Mouse (Mus musculus) CH12.LX (cell line): ENCODE data around the gene Fam3c. TPM values are rescaled to one million over a fixed set of nuclear protein-coding genes. Genes with fewer than 3 reads are reported as not detected.

ENCODE experiments used
- DNase-seq: peaks from one replicate; pipeline ENCODE4 v3.0.0-alpha.2; 2013; ENCODE audit errors: extremely low read depth
- H3K27ac ChIP-seq: 2 replicates; pipeline ENCODE4 v1.5.1; 2012; ENCODE audit warnings: low read depth, mild to moderate bottlenecking, control low read depth, moderate library complexity; ENCODE audit not compliant: insufficient read depth
- H3K27me3 ChIP-seq: replicated peaks from 2 replicates; pipeline ENCODE3; 2012; ENCODE audit warnings: inconsistent platforms
- H3K36me3 ChIP-seq, 2 experiments: replicated peaks in 1 of 2; 2 replicates each; pipeline versions ENCODE3 to v1.6.1; 2012; ENCODE audit warnings: inconsistent platforms in 1 of 2, low read length in 1 of 2, mild to moderate bottlenecking in 1 of 2, mixed read lengths in 1 of 2, moderate library complexity in 1 of 2; ENCODE audit not compliant: control insufficient read depth in 1 of 2, insufficient read depth in 1 of 2
- H3K4me1 ChIP-seq, 2 experiments: 2 replicates each; pipeline ENCODE4 v1.6.1; 2012; ENCODE audit warnings: inconsistent platforms in 1 of 2, moderate library complexity in 1 of 2; ENCODE audit not compliant: insufficient read depth in 2 of 2, control insufficient read depth in 1 of 2
- H3K4me2 ChIP-seq: 2 replicates; pipeline ENCODE4 v1.6.1; 2012; ENCODE audit warnings: low read depth, mild to moderate bottlenecking, control low read depth; ENCODE audit not compliant: poor library complexity, insufficient read depth, severe bottlenecking
- H3K4me3 ChIP-seq, 3 experiments: fragments of 150-350 bp in 1 of 3; sonication (generic) in 1 of 3; replicated peaks in 1 of 3; 2 replicates each; pipeline versions ENCODE3 to v1.5.1; 2011 to 2012; ENCODE audit warnings: low read depth in 2 of 3, low read length in 2 of 3, mild to moderate bottlenecking in 2 of 3, moderate library complexity in 2 of 3, control low read depth in 1 of 3, improper control_type of control experiment in 1 of 3, inconsistent platforms in 1 of 3, mixed read lengths in 1 of 3; ENCODE audit not compliant: poor library complexity in 1 of 3
- H3K79me2 ChIP-seq: replicated peaks from 2 replicates; pipeline ENCODE4 v1.6.1; 2012; ENCODE audit warnings: mild to moderate bottlenecking, moderate library complexity; ENCODE audit not compliant: control insufficient read depth, poor library complexity, insufficient read depth, severe bottlenecking; ENCODE audit errors: extremely low read depth
- H3K9ac ChIP-seq: 2 replicates; pipeline ENCODE4 v1.6.1; 2012; ENCODE audit warnings: low read depth, mild to moderate bottlenecking, control low read depth, moderate library complexity; ENCODE audit not compliant: insufficient read depth
- H3K9me3 ChIP-seq: replicated peaks from 2 replicates; pipeline ENCODE3; 2012; ENCODE audit warnings: low read length, inconsistent platforms, mixed read lengths
- BHLHE40 ChIP-seq: IDR thresholded peaks from 2 replicates; pipeline ENCODE4 v1.6.1; 2011; ENCODE audit warnings: mild to moderate bottlenecking, low read depth, low read length, improper control_type of control experiment
- CHD1 ChIP-seq: IDR thresholded peaks from 2 replicates; pipeline ENCODE4 v1.6.1; 2012; ENCODE audit warnings: low read depth, low read length, improper control_type of control experiment, inconsistent platforms
- CHD2 ChIP-seq: IDR thresholded peaks from 2 replicates; pipeline ENCODE4 v1.6.1; 2011; ENCODE audit warnings: low read length, improper control_type of control experiment
- CTCF ChIP-seq, 2 experiments: IDR thresholded peaks in 1 of 2; conservative IDR thresholded peaks in 1 of 2; 2 replicates each; pipeline ENCODE4 v1.5.1; 2011 to 2012; ENCODE audit warnings: low read depth in 2 of 2, low read length in 2 of 2, improper control_type of control experiment in 1 of 2, inconsistent platforms in 1 of 2, mild to moderate bottlenecking in 1 of 2, moderate library complexity in 1 of 2
- EP300 ChIP-seq: IDR thresholded peaks from 2 replicates; pipeline ENCODE4 v1.6.1; 2011; ENCODE audit warnings: low read length, improper control_type of control experiment
- ETS1 ChIP-seq: conservative IDR thresholded peaks from 2 replicates; pipeline ENCODE4 v1.6.1; 2012; ENCODE audit warnings: low read depth, mild to moderate bottlenecking, inconsistent platforms, low read length, improper control_type of control experiment, moderate library complexity
- GABPA ChIP-seq: IDR thresholded peaks from 2 replicates; pipeline ENCODE4 v1.6.1; 2012; ENCODE audit warnings: low read depth, low read length, improper control_type of control experiment, inconsistent platforms; ENCODE audit not compliant: insufficient replicate concordance
- HCFC1 ChIP-seq: IDR thresholded peaks from 2 replicates; pipeline ENCODE4 v1.6.1; 2012; ENCODE audit warnings: low read depth, mild to moderate bottlenecking, inconsistent platforms, low read length, improper control_type of control experiment
- JUN ChIP-seq: IDR thresholded peaks from 2 replicates; pipeline ENCODE4 v1.6.1; 2011; ENCODE audit warnings: low read depth, mild to moderate bottlenecking, low read length, improper control_type of control experiment, moderate library complexity; ENCODE audit not compliant: insufficient read depth
- JUND ChIP-seq: conservative IDR thresholded peaks from 2 replicates; pipeline ENCODE4 v1.6.1; 2011; ENCODE audit warnings: low read depth, low read length, improper control_type of control experiment
- KAT2A ChIP-seq: IDR thresholded peaks from 2 replicates; pipeline ENCODE4 v1.6.1; 2012; ENCODE audit warnings: low read length, improper control_type of control experiment, inconsistent platforms; ENCODE audit not compliant: insufficient replicate concordance
- MEF2A ChIP-seq: IDR thresholded peaks from 2 replicates; pipeline ENCODE4 v1.6.1; 2014; ENCODE audit warnings: low read depth, mild to moderate bottlenecking, inconsistent platforms, low read length, improper control_type of control experiment, borderline replicate concordance
- MXI1 ChIP-seq: IDR thresholded peaks from 2 replicates; pipeline ENCODE4 v1.6.1; 2011; ENCODE audit warnings: mild to moderate bottlenecking, low read depth, low read length, improper control_type of control experiment
- NELFE ChIP-seq: IDR thresholded peaks from 2 replicates; pipeline ENCODE4 v1.6.1; 2011; ENCODE audit warnings: low read depth, low read length, improper control_type of control experiment
- NRF1 ChIP-seq: IDR thresholded peaks from 2 replicates; pipeline ENCODE4 v1.6.1; 2014; ENCODE audit warnings: low read depth, mild to moderate bottlenecking, inconsistent platforms, low read length, improper control_type of control experiment, moderate library complexity
- PAX5 ChIP-seq: IDR thresholded peaks from 2 replicates; pipeline ENCODE4 v1.6.1; 2012; ENCODE audit warnings: low read length, inconsistent platforms, mixed read lengths
- POLR2AphosphoS2 ChIP-seq: IDR thresholded peaks from 2 replicates; pipeline ENCODE4 v1.6.1; 2011; ENCODE audit warnings: low read depth, low read length, improper control_type of control experiment
- RCOR1 ChIP-seq: conservative IDR thresholded peaks from 2 replicates; pipeline ENCODE4 v1.6.1; 2012; ENCODE audit warnings: low read depth, mild to moderate bottlenecking, inconsistent platforms, low read length, improper control_type of control experiment
- SIN3A ChIP-seq: IDR thresholded peaks from 2 replicates; pipeline ENCODE4 v1.6.1; 2012; ENCODE audit warnings: low read length, improper control_type of control experiment, inconsistent platforms
- TBP ChIP-seq: conservative IDR thresholded peaks from 2 replicates; pipeline ENCODE4 v1.6.1; 2011; ENCODE audit warnings: low read depth, low read length, improper control_type of control experiment
- TCF12 ChIP-seq: IDR thresholded peaks from 2 replicates; pipeline ENCODE4 v1.6.1; 2014; ENCODE audit warnings: low read depth, mild to moderate bottlenecking, inconsistent platforms, low read length, improper control_type of control experiment
- USF1 ChIP-seq: IDR thresholded peaks from 2 replicates; pipeline ENCODE4 v1.6.1; 2014; ENCODE audit warnings: low read depth, mild to moderate bottlenecking, inconsistent platforms, low read length, improper control_type of control experiment
- USF2 ChIP-seq: conservative IDR thresholded peaks from 2 replicates; pipeline ENCODE4 v1.6.1; 2011; ENCODE audit warnings: low read depth, low read length, improper control_type of control experiment
- ZC3H11A ChIP-seq: IDR thresholded peaks from 2 replicates; pipeline ENCODE4 v1.6.1; 2012; ENCODE audit warnings: low read depth, mild to moderate bottlenecking, inconsistent platforms, low read length, improper control_type of control experiment
- ZKSCAN1 ChIP-seq: IDR thresholded peaks from 2 replicates; pipeline ENCODE4 v1.6.1; 2012; ENCODE audit warnings: low read depth, inconsistent platforms, low read length, improper control_type of control experiment, borderline replicate concordance
- ZMIZ1 ChIP-seq: IDR thresholded peaks from 2 replicates; pipeline ENCODE4 v1.6.1; 2012; ENCODE audit warnings: low read depth, mild to moderate bottlenecking, inconsistent platforms, low read length, improper control_type of control experiment
- dilution Hi-C: fragments of 300-500 bp; cut with MboI; formaldehyde crosslinking; loops from 2 replicates; pipeline ENCODE4 v1.14.3; 2020; ENCODE audit warnings: low sequenced_read_pairs; ENCODE audit not compliant: extremely low pct_unique_long_range_greater_than_20kb, extremely low pct_ligation_motif_present
- in situ Hi-C: fragments of 300-500 bp; cut with MboI; formaldehyde crosslinking; loops from 3 replicates; pipeline ENCODE4 v1.14.3; 2019; ENCODE audit warnings: low sequenced_read_pairs, low pct_ligation_motif_present, low pct_unique_long_range_greater_than_20kb, mixed read lengths
- polyA plus RNA-seq: library from polyadenylated mRNA; unstranded; fragments of >175 nt; gene quantifications from 2 replicates; pipeline ENCODE4 v1.2.1, GENCODE M21; 2012; ENCODE audit warnings: low read depth; ENCODE audit not compliant: insufficient read length
- total RNA-seq, 2 experiments: library from RNA; depleted of rRNA; stranded (reverse); fragments of 300-350 nt in 1 of 2; fragments of >200 nt in 1 of 2; gene quantifications; 2 replicates each; pipeline ENCODE4 v1.2.3; 2012 to 2014

Fam3c gene
- total and polyA plus RNA-seq, 3 experiments, result 61.9 to 155 (median 95.9) TPM

GRCm38 (mm10) chr6:22297028-22297427, 59.0 kb downstream of the Fam3c start:
- Histone ChIP-seq H3K27ac (no peak overlapping the region), H3K27me3 (no peaks in the 10 kb centered on the region), H3K4me1 (peaks cover 3 to 14% of the 10 kb centered on the region in 2 experiments; a peak in 2 of 4 replicates), H3K79me2 (peaks cover 43% of the 10 kb centered on the region), H3K9ac (no peak overlapping the region), H3K4me2 (no peak overlapping the region), H3K4me3 (no peak overlapping the region), H3K9me3 (no peaks in the 10 kb centered on the region), H3K36me3 (peaks cover 38 to 51% of the 10 kb centered on the region in 2 experiments)
- DNase-seq, result no peak
- TF ChIP-seq ZMIZ1, result peak; percentile 11; the same call in 1 of the 2 replicates
- no peak for TF ChIP-seq CTCF (conservative IDR thresholded peaks at IDR 0.05 in 1 of 2, IDR thresholded peaks at IDR 0.05 in 1 of 2; ENCODE audit: low read depth in 2 of 2, low read length in 2 of 2)
- in situ Hi-C loops, result no loop called here
- dilution Hi-C loops, result no loop called here

DNA sequence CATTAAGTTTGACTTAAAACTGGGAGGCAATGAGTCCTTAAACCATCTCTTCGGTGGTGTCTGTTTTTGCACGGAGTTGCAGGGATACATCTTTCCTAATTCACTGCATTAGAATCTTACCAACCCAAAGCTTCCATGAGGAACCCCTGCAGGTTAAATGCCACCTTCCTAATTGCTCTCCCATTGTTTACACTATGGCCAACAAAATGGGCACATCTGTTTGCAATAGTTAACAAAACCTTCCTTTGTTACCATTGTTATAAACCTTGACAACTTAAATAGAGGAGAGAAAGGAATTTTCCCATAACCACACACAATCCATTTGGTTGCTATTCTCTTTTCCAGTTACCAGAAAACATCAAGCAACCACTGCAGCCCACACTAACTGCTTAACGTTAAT, 62.1 kb downstream of the Fam3c start:
- Histone ChIP-seq H3K4me1 (peaks cover 3 to 14% of the 10 kb centered on the region in 2 experiments; a peak in 3 of 4 replicates), H3K27me3 (no peaks in the 10 kb centered on the region), H3K4me2 (no peak overlapping the region), H3K9me3 (no peaks in the 10 kb centered on the region), H3K27ac (no peak overlapping the region), H3K79me2 (peaks cover 56% of the 10 kb centered on the region), H3K36me3 (peaks cover 26 to 40% of the 10 kb centered on the region in 2 experiments), H3K4me3 (no peak overlapping the region), H3K9ac (no peak overlapping the region)
- no peak for DNase-seq
- in situ Hi-C loops, result no loop called here
- no peak for TF ChIP-seq TBP
- no peak for TF ChIP-seq NRF1
- no peak for TF ChIP-seq HCFC1
- TF ChIP-seq MEF2A, result no peak
- TF ChIP-seq GABPA, result no peak
- TF ChIP-seq ETS1, result no peak
- TF ChIP-seq MXI1, result no peak
- no peak for TF ChIP-seq CHD2
- TF ChIP-seq JUND, result no peak
- TF ChIP-seq SIN3A, result no peak
- TF ChIP-seq USF1, result no peak
- TF ChIP-seq TCF12, result no peak
- dilution Hi-C loops, result no loop called here

DNA sequence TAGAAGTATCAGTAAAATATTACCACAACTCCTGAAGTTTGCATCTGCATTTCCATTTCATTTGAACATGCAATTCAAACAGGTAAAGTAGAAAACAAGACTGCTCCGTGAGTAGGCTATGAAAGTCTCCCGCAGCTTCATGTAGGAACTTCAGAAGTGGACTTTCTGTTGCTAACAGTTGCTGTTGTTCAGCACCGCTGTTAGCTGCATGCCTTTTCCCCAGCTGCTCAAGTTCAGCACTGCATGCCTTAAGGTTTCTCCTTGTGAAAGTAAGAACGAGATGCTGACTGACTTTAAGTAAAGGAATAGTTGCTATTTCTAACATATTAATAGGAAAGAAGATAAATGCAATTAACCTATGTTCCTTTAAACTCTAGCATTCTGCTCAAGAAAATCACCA, 64.0 kb downstream of the Fam3c start:
- Histone ChIP-seq H3K4me2 (peak overlapping the region; percentile 65; the same call in 1 of the 2 replicates), H3K36me3 (peaks cover 20 to 30% of the 10 kb centered on the region in 2 experiments), H3K9me3 (no peaks in the 10 kb centered on the region), H3K9ac (peak overlapping the region; percentile 75), H3K27me3 (no peaks in the 10 kb centered on the region), H3K4me1 (peaks cover 0 to 25% of the 10 kb centered on the region in 2 experiments; a peak in 2 of 4 replicates), H3K79me2 (peaks cover 57% of the 10 kb centered on the region), H3K27ac (no peak overlapping the region), H3K4me3 (peak overlapping the region in 2 of 3 experiments; percentile 23 to 80)
- dilution Hi-C loops, result no loop called here
- no peak for DNase-seq
- in situ Hi-C loops, result no loop called here
- no peak for TF ChIP-seq TCF12
- no peak for TF ChIP-seq CTCF (conservative IDR thresholded peaks at IDR 0.05 in 1 of 2, IDR thresholded peaks at IDR 0.05 in 1 of 2; ENCODE audit: low read depth in 2 of 2, low read length in 2 of 2)
- TF ChIP-seq EP300, result no peak
- no peak for TF ChIP-seq NELFE
- no peak for TF ChIP-seq ZC3H11A
- no peak for TF ChIP-seq KAT2A
- TF ChIP-seq CHD1, result no peak; the same call in 1 of the 2 replicates
- no peak for TF ChIP-seq USF2
- no peak for TF ChIP-seq PAX5
- TF ChIP-seq ZKSCAN1, result no peak
- TF ChIP-seq JUN, result no peak
- no peak for TF ChIP-seq POLR2AphosphoS2
- TF ChIP-seq MXI1, result no peak
- no peak for TF ChIP-seq BHLHE40
- no peak for TF ChIP-seq ZMIZ1
- no peak for TF ChIP-seq RCOR1
- no peak for TF ChIP-seq USF1
